Mouse (Mus musculus) granulocyte monocyte progenitor cell, adult 5-6 weeks (primary cell): ENCODE data around the gene Dazl. TPM values are rescaled to one million over a fixed set of nuclear protein-coding genes. Genes with fewer than 3 reads are reported as not detected.
"Not testable (repeated sequence)": the region's sequence is repeated elsewhere in the genome, so short reads cannot be mapped to it uniquely, and the experiment has no call there.

Experiments
- ATAC-seq: replicated peaks from 2 replicates; pipeline ENCODE4 v1.8.0; 2016; ENCODE audit warnings: mild to moderate bottlenecking, moderate TSS enrichment, inconsistent platforms; ENCODE audit not compliant: poor library complexity, severe bottlenecking
- total RNA-seq, 2 experiments: library from RNA; stranded (forward) in 1 of 2; stranded (reverse) in 1 of 2; fragments of 200-712, 200-1000 nt in 1 of 2; fragments of >200 nt in 1 of 2; fragmentation: Nextera tagmentation in 1 of 2; gene quantifications; 2 replicates each; pipeline ENCODE4 v1.2.3; 2014 to 2017

Dazl gene
- total RNA-seq, 2 experiments from 2014 or later: not detected

DNA sequence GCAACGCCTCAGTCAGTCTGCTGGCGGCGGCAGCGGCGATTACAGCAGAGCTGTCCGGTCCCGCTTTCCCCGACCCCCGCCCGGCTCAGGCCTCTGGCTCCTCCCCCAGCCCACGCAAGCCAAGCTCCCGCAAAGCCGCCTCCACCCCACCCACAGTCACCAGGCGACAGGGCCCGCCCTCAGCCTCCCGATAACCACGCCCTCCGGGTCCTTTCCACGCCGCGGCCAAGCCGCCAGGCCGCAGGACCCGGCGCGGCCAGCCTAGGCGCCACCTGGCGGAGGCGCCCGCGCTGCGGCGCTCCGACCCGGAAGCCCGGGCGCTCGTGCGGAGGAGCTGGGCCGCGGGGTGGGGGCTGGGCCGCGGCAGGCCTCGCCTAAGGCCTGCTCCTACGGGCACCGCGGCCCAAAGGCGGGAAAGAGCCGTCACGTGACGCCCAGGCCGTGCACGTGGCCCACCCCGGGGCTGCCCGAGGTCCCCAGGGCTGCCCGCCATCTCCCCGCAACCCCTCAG lies 720 bp downstream of the Dazl start:
- peak; percentile 100 for ATAC-seq

GRCm38 (mm10) chr17:50291485-50292200 lies 1.8 kb downstream of the Dazl start:
- ATAC-seq: peak; percentile 38; the same call in 1 of the 2 replicates

DNA sequence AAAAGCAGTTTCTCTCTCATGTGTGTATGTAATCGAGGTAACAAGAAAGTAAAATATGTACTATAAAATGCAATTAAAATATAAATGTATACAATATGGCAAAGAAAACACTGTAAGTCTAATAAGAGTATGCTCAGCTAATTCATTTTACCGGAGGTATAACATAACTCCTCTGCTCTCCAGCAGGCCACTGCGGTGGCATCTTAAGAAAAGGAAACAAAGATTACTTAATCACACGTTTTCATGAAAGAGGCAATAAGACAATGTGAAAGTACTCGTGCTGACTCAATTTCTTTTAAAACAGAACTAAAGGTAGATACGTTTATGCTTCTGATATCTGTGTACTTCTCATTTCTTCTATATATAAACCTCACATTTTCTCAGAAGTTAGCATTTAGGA lies 8.6 kb downstream of the Dazl start:
- peak; percentile 82 for ATAC-seq

DNA sequence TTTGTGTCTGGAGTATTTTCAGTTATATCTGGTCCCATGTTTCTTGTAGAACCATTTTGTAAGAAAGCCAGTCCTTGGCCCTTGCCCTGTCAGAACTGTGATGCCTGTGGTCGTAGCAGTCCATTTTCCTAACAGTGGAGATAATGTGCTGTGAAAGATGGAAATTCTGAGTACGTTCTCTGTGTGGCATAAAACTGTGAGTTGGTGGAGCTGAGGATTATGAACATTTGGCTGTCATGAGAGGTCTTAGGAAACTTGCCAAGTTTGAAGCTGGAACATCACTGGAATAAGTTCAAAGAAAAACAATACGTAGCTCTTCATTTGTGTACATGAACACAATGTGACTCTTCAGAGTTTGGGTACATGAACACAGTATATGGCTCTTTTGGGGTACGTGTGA lies 31.8 kb downstream of the Dazl start:
- ATAC-seq: not testable (repeated sequence)

DNA sequence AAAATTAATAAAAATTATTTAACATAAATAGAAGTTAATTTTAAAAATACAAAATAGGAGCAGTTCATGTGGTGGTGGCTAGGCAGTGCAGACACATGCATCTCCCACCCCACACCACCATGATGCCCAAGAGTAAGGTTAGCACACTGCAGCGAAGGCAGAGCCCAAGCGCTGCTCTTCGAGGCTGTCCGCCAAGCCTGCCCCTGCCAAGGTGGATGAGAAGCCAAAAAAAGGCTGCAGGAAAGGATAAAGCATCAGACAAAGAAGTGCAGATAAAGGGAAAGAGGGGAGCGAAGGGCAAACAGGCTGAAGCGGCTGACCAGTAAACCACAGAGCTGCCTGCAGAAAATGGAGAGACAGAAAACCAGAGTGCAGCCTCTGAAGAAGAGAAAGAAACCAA lies 32.6 kb downstream of the Dazl start:
- ATAC-seq: no peak

- no peak for ATAC-seq
Measured at GRCm38 (mm10) chr17:50246605-50247004, 46.8 kb downstream of the Dazl start.

DNA sequence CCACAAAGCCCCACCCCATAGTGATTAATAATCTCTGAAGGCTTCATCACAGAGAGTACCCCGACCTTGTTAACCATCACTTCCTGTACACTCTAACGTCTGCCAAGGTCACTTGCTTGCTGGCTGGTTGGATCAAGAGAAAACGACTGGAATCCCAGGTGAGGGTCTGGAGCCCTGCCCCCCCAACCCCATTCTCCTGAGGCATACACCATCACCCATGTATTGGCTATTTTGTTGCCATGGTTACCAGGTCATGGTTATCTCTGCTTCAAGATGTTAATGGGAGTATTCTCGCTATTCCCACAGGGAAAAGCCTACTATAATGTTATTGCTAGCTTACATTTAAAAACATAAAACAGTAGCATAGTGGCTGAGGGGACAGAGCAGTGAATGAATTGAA lies 48.8 kb downstream of the Dazl start:
- no peak for ATAC-seq

DNA sequence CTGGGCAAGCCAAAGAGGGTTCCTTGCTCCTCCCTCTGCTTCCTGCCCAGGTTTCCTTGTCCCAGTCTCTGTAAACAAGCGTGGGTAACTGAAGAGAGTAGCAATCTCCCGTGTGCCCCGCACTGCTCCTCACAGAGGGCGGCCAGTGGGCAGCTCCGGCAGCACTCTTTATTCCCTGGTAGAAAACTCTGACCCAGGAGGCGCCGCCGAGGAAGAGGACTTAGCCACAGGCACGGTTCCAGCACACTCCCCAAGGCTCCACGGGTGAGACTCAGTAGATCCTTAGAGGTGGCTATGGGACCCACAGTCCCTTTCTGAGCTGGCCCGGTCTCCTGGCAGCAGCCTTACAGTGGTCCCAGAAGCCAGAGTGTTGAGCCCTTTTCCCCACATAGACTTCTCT lies 50.1 kb downstream of the Dazl start:
- ATAC-seq: no peak

DNA sequence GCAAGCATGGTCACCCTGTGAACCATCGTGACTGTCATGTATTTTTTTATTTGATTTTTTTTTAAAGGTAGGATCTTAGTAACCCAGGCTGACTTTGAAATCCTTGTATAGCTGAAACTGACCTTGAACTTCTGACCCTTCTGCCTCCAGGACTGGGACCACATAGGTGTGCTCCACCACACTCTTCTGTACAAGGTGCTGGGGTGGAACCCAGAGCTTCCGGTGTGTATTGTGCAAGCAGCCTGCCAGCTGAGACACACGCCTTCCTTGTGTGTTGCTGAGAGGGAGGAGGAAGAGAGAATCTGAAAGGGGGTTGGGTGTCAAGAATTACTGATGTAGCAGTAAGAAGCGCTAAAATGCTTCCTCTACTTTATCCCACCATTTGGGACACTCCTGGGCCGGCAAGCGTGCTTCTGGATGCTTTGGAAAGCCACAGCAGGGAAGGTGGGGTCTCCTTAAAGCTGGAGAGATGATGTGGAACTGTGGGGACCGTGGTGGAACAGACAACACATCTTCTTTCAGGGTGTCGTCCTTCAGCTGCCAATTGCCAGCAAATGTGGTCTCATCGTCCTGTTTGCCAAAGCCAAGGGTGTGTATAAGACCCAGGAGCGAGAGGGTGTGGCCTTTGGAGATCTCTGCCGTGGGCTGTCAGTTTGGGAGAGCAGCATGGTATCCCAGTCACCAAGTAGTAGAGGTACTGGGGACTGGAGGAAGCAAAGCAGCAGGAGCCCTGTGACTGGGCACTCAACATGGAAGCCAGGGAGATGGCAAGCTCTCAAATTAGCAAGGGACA lies 55.4 kb downstream of the Dazl start:
- ATAC-seq: peak; percentile 65

DNA sequence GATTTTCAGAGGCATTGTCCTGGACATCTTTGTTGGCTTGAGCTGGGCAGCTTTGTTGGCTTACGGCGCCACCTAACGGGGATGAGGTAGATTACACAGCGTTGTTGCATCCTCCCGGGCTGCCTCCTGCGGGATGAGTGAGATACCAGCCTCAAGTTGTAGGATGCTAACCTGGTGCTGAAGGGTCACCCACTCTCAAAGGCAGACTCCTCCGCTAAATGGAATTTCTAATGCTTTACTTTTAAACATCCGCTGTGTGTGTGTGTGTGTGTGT lies 56.1 kb downstream of the Dazl start:
- peak; percentile 86 for ATAC-seq

- no peak for ATAC-seq
Measured at GRCm38 (mm10) chr17:50236702-50237435, 56.6 kb downstream of the Dazl start.

- no peak for ATAC-seq
Measured at GRCm38 (mm10) chr17:50235943-50236701, 57.3 kb downstream of the Dazl start.

- no peak for ATAC-seq
Measured at GRCm38 (mm10) chr17:50233956-50234355, 59.5 kb downstream of the Dazl start.

DNA sequence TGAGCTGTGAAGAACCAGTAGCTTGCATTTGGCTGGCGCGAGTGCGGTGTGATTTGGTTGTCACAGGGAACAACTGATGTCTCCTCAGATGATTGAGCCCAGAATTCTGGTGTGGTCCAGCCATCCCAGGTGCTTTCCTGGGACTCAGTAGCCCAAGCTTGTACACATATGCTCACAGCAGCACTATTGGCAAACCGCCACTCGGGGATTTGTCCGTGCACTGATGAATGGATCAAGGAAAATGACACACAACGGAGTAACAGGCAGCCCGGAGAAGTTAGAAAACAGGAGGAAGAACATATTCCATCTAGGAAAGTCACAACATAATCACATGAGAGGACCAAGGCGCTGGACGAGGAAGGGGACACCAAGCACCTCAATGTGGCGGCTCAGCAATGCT lies 60.6 kb downstream of the Dazl start:
- ATAC-seq: no peak

GRCm38 (mm10) chr17:50231206-50231605 lies 62.2 kb downstream of the Dazl start:
- ATAC-seq: no peak

- no peak for ATAC-seq
Measured at GRCm38 (mm10) chr17:50229534-50229933, 63.9 kb downstream of the Dazl start.
